Mouse (Mus musculus): Measurements from ENCODE around the gene Bmpr1b. TPM values are rescaled to one million over a fixed set of nuclear protein-coding genes. Genes with fewer than 3 reads are reported as not detected.

Gene Bmpr1b
- total and polyA plus RNA-seq, 3 experiments: 0.04 TPM; not detected in 1

DNA sequence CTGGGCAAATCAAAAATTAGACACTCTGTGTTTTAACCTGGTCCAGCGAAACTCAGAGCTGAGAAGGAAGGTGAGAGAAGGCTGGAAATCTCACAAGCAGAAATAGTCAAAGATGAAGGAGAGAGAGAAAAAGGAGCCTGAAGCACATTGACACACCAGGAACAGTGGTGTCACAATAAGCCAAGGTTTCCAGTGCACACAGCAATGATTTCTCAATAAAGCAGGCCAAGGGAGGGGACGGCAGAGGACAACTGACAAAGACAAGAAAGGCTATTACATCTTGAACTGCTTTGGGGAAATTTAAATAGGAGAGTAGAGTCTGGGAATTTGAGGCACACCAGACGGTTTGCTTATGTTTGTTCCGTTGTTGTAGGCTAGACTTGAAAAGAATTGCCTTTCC is 314.9 kb downstream of the Bmpr1b start:
- H3K9me3 ChIP-seq (replicated peaks; ENCODE audit: low read length): no peaks in the 10 kb centered on the region
- no peak overlapping the region for H3K27ac ChIP-seq (ENCODE audit: insufficient read depth, low read depth)
- H3K4me1 ChIP-seq (ENCODE audit: control insufficient read depth in 1 of 2, insufficient read depth in 2 of 2): no peaks in the 10 kb centered on the region
- no peak for DNase-seq (ENCODE audit: extremely low read depth)
- H3K79me2 ChIP-seq (replicated peaks; ENCODE audit: control insufficient read depth, extremely low read depth, insufficient read depth, poor library complexity, severe bottlenecking): no peaks in the 10 kb centered on the region
- TF ChIP-seq ETS1 (conservative IDR thresholded peaks at IDR 0.05; ENCODE audit: low read depth, low read length) (no peak), USF1 (IDR thresholded peaks at IDR 0.05; ENCODE audit: low read depth, low read length) (no peak), POLR2A (IDR thresholded peaks at IDR 0.05; ENCODE audit: low read depth, low read length) (no peak), RCOR1 (conservative IDR thresholded peaks at IDR 0.05; ENCODE audit: low read depth, low read length) (no peak), MYC (IDR thresholded peaks at IDR 0.05; ENCODE audit: low read depth, low read length) (no peak), MXI1 (IDR thresholded peaks at IDR 0.05; ENCODE audit: low read depth, low read length) (no peak), SMC3 (IDR thresholded peaks at IDR 0.05; ENCODE audit: low read depth, low read length) (no peak), POLR2AphosphoS2 (IDR thresholded peaks at IDR 0.05; ENCODE audit: low read depth, low read length) (no peak), MEF2A (IDR thresholded peaks at IDR 0.05; ENCODE audit: borderline replicate concordance, low read depth, low read length) (no peak), USF2 (conservative IDR thresholded peaks at IDR 0.05; ENCODE audit: low read depth, low read length) (no peak), E2F4 (IDR thresholded peaks at IDR 0.05; ENCODE audit: insufficient replicate concordance, low read depth, low read length) (no peak), BHLHE40 (IDR thresholded peaks at IDR 0.05; ENCODE audit: low read depth, low read length) (no peak), ZC3H11A (IDR thresholded peaks at IDR 0.05; ENCODE audit: low read depth, low read length) (no peak), JUN (IDR thresholded peaks at IDR 0.05; ENCODE audit: insufficient read depth, low read depth, low read length) (no peak), ZKSCAN1 (IDR thresholded peaks at IDR 0.05; ENCODE audit: borderline replicate concordance, low read depth, low read length) (no peak), ZMIZ1 (IDR thresholded peaks at IDR 0.05; ENCODE audit: low read depth, low read length) (no peak)
- no peaks in the 10 kb centered on the region for H3K36me3 ChIP-seq (replicated peaks in 1 of 2; ENCODE audit: control insufficient read depth in 1 of 2, insufficient read depth in 1 of 2, low read length in 1 of 2)
- no peaks in the 10 kb centered on the region for H3K27me3 ChIP-seq (replicated peaks)
- dilution Hi-C loops (cut with MboI; ENCODE audit: extremely low pct_ligation_motif_present, extremely low pct_unique_long_range_greater_than_20kb, low sequenced_read_pairs): no loop called here
- no peak overlapping the region for H3K4me3 ChIP-seq (replicated peaks in 1 of 3; ENCODE audit: low read depth in 2 of 3, low read length in 2 of 3, poor library complexity in 1 of 3)
- in situ Hi-C loops (cut with MboI; ENCODE audit: low pct_ligation_motif_present, low pct_unique_long_range_greater_than_20kb, low sequenced_read_pairs): no loop called here
- no peak overlapping the region for H3K4me2 ChIP-seq (ENCODE audit: insufficient read depth, low read depth, poor library complexity, severe bottlenecking)
- no peak overlapping the region for H3K9ac ChIP-seq (ENCODE audit: insufficient read depth, low read depth)

GRCm38 (mm10) chr3:141850141-141850540 is 319.1 kb downstream of the Bmpr1b start:
- dilution Hi-C loops (cut with MboI; ENCODE audit: extremely low pct_ligation_motif_present, extremely low pct_unique_long_range_greater_than_20kb, low sequenced_read_pairs) (no loop called here), in situ Hi-C loops (cut with MboI; ENCODE audit: low pct_ligation_motif_present, low pct_unique_long_range_greater_than_20kb, low sequenced_read_pairs) (no loop called here)
- DNase-seq (ENCODE audit: extremely low read depth): no peak
- Histone ChIP-seq H3K9me3 (replicated peaks; ENCODE audit: low read length) (no peaks in the 10 kb centered on the region), H3K79me2 (replicated peaks; ENCODE audit: control insufficient read depth, extremely low read depth, insufficient read depth, poor library complexity, severe bottlenecking) (no peaks in the 10 kb centered on the region), H3K4me3 (replicated peaks in 1 of 3; ENCODE audit: low read depth in 2 of 3, low read length in 2 of 3, poor library complexity in 1 of 3) (no peak overlapping the region), H3K27ac (ENCODE audit: insufficient read depth, low read depth) (no peak overlapping the region), H3K27me3 (replicated peaks) (no peaks in the 10 kb centered on the region), H3K36me3 (replicated peaks in 1 of 2; ENCODE audit: control insufficient read depth in 1 of 2, insufficient read depth in 1 of 2, low read length in 1 of 2) (no peaks in the 10 kb centered on the region), H3K4me2 (ENCODE audit: insufficient read depth, low read depth, poor library complexity, severe bottlenecking) (no peak overlapping the region), H3K9ac (ENCODE audit: insufficient read depth, low read depth) (no peak overlapping the region), H3K4me1 (ENCODE audit: control insufficient read depth in 1 of 2, insufficient read depth in 2 of 2) (no peaks in the 10 kb centered on the region)
- TF ChIP-seq CHD2 (IDR thresholded peaks at IDR 0.05; ENCODE audit: low read length): no peak
- TF ChIP-seq ZC3H11A (IDR thresholded peaks at IDR 0.05; ENCODE audit: low read depth, low read length): no peak
- TF ChIP-seq MYC (IDR thresholded peaks at IDR 0.05; ENCODE audit: low read depth, low read length): no peak
- TF ChIP-seq TBP (conservative IDR thresholded peaks at IDR 0.05; ENCODE audit: low read depth, low read length): no peak

All from CH12.LX (cell line).